Mouse (Mus musculus) megakaryocyte, adult 5-6 weeks (primary cell): ENCODE measurements around the gene Gdf5. TPM values are rescaled to one million over a fixed set of nuclear protein-coding genes. Genes with fewer than 3 reads are reported as not detected.
"Not testable (repeated sequence)": the region's sequence is repeated elsewhere in the genome, so short reads cannot be mapped to it uniquely, and the experiment has no call there.

Source experiments
- ATAC-seq: 2 replicates; pipeline ENCODE4 v1.8.0; 2016; ENCODE audit warnings: mild to moderate bottlenecking, inconsistent platforms; ENCODE audit not compliant: poor library complexity, severe bottlenecking
- total RNA-seq, 2 experiments: library from RNA; stranded (forward) in 1 of 2; stranded (reverse) in 1 of 2; fragments of 153-499, 151-499 nt in 1 of 2; fragments of 221-1000, 200-1000 nt in 1 of 2; gene quantifications; 2 replicates each; pipeline versions ENCODE4 v1.2.3 to v1.2.4; 2015 to 2017

The Gdf5 gene
- total RNA-seq, 2 experiments from 2014 or later: not detected

DNA sequence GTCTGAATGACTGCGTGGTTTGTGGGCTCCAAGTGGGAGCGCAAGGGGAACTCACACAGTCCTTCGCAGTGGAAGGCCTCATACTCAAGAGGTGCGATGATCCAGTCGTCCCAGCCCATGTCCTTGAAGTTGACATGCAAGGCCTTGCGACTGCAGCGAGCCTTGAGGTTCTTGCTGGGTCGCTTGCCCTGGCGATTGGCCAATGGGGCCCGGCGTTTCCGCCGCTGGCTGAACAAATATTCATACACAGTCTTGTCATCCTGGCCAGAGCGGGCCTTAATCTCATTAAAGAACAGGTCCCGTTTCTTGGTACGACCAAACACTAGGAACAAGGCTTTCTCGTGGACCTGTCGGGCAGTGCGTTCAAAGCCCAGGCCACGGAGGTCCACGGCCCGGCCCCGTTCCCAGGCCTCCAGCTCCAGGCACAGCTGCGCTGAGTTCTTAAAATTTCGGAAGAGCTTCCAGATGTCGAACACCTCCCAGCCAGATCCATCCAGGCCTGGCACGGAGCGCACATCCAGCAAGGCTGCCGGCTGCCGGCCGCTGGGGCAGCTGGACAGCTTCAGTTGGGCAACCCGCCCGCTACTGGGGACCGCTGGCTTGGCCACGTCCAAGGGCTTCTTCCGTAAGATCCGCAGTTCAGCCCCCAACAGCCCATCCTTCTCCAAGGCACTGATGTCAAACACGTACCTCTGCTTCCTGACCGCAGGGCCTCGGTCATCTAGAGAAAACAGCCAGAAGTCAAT, 3.3 kb downstream of the Gdf5 start:
- ATAC-seq: no peak

- ATAC-seq: no peak
These were observed 4.5 kb downstream of the Gdf5 start, which contains the start of gene Gm15557 for GRCm38 (mm10) chr2:155940681-155941080. Gene Gm15557, plus strand, starts transcription at chr2:155940728.

DNA sequence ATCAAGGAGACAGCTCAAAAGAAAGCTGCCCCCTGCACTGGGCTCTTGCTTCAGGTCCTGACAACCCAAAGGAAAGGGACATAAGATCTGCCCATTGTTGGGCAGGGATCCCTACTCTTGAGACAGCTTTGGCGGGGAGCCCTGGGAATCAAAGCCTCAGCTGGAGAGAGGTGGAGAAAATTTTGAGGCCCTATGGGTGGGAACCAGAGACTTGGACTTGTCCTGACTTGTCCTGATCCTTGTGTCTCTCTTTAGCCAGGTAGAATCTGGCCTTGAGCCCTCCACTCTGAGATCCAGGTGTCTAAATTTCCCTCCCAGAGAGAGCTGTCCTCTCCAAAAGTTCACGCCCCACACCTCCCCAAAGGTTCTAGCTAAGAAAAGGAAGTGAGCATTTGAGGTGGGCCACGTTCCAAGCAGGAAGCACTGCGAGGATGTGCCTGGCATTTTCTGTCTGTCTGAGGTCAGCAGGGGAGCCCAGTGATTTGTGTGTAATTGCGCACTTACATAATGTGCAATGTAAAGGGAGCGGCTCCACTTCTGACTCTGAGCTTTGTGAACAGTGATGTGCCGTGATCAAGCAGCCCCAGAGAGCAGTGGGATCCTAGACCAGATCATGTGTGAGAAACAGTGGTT, 5.2 kb downstream of the Gdf5 start:
- 0 out of 2 replicates have a peak, but pooled peaks have one; percentile 24 for ATAC-seq

DNA sequence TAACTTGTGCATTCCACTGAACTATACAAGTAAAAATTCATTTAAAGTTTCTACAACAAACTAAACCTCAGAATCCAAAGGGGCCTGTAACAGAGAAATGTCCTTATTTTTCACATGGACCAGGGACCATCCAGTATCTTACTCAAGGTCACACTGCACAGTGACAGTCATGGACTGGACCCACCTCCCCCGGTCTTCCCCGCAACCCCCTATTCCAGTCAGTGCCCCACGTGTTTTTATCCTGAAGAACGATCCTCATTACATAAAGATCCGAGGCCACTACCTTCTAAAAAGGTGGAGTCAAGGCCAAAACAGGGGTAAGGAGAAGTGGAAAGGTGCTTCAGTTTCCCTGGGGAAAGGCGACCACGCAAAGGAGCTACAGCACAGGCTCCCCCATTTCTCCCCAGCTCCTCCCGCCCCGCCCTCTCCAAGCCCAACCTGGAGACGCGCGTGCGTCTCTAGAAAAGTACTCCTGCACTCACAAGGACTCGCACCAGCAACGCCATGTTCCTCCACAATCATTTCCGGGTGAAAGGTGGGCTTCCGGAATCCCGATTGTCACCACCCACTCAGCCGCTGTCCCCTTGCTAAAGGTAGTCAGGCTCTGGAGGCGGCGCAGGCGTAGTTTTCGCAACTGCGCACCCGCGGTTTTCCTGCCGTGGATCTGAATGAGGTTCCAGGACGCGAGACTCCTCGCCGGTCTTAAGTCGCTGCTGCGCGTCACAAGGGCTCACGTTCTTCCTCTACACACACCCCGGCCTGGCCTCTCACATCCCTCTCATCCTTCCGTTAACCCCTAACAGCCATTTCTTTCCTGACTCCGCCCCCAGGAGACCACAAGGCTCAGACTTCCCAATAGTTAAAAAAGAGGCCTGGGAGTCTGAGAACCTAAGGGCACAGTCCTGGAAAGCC, 15.4 kb downstream of the Gdf5 start, which contains the start of gene Uqcc1:
TSS of gene Uqcc1 (minus strand) at position 780 of the 912 bp plus-strand sequence.
- peak; percentile 98 for ATAC-seq

DNA sequence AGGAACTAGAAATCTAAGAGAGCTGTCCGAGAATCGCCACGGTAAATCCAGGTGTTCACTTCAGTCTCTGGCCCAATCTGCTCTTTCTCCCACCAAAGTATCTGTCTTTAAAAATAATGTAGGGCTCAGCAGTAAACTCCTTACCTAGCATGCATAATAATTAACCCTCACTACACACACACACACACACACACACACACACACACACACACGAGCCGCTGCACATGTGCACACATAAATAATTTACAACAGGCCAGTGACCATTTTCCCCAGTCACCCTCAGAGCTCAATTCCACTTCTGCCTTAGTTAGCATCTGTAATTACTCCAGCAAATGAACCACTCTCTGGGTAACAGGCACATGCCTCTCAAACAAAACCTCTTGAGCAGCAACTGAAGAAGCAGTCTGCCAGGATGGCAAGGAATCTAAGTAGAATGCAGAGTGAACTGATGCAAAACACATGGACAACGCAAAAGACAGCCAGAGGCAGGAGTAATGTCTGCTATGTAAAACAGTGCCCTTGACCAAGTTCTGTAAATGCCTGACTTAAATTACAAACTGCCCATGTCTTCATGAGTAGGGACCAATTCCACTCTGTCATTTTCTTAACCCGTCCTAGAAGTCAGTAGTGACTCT, 16.3 kb downstream of the Gdf5 start:
- no peak for ATAC-seq

DNA sequence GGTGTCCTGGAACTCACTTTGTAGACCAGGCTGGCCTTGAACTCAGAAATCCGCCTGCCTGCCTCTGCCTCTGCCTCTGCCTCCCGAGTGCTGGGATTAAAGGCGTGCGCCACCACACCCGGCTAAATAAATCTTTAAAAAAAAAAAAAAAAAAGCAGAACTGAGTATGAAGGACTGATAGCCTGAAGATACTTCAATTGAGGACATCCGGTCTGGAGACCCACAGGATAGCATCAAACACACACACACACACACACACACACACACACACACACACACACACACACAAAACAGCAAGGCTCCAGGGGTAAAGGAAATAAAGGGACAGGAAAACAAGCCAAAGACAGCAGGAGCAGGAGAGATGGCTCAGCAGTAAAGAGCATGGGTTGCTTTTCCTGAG, 20.0 kb downstream of the Gdf5 start:
- ATAC-seq: not testable (repeated sequence)

DNA sequence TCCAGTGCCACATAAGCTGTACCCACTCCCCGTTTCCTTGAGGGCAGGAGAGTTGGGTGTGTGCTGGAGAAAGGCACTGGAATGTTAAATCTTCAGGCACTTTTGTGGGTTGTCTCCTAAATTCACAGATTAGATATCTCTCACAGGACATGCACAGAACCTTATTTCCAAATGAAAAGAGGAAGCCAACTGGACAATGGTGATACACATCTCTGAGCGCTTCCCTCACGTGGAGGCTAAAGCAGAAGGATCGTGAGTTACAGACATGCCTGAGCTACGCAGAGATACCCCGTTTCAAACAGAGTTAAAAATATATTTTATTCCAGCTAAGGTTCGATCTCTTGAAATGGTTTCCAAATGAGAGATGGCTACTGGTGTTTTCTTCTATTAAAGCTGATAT, 22.0 kb downstream of the Gdf5 start:
- ATAC-seq: peak; percentile 33; the same call in 1 of the 2 replicates

- no peak for ATAC-seq
These were observed 30.5 kb downstream of the Gdf5 start for GRCm38 (mm10) chr2:155914684-155915083.

- ATAC-seq: no peak
These were observed 41.5 kb downstream of the Gdf5 start for GRCm38 (mm10) chr2:155903632-155904008.

DNA sequence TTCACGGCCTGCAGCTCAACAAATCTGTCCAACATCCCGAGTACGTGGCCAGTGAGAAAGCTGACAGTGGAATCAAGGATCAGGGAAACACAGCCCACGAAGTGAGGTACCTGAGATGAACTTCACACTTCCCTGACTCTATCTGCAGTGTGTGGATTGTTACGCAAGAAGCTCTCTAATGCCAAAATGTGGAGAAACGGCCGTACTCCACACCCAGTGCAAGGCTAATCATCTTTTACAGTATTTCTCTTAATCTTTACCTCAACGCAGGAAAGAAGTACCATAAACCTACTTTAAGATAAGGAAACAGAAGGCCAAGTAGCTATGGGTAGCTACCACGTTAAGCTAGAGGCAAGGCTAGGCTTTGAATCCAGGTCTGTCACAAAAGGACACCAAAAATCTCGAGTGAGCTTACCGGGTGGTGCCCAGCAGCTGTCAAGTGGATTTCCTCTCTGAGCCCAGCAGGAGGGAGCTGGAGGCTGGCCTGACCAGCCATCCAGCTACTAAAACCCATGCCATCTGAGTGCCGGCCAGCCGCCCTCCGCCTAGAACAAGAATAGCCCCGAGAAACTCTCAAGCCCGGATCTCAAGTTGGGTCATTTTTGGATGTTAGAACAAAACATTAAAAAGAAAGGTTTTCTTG, 42.1 kb downstream of the Gdf5 start:
- ATAC-seq: no peak

DNA sequence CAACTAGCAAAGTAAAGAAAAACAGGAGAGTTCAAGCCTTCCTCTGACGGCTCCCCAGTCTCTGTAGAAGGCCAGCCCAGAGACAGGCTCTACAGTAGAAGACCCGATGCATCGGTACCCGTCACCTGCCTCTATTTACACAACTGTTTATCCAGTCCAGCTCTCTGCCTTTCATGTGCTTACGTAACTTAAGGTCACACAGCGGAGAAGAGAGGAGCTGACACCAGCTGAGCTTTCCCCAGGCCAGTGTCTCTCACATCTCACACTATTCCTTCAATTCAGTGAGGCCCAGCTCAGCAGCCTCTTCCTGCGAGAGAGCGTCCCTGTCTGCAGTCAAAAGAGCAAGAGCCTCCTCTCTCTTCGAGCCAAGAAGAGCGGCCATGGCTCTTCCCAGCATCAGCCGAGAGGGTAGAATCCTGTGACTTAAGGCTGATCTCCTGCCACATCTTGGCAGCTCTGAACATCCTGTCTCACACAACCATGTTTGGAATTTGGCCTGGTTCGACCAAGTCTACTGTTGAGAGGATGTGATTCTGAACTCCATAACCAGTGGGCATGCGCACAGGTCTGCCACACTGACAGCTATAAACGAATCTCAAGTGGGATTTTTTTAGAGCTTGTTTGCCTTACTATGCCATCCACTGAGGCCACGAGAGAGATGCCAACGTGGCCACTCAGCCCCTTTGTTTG, 50.0 kb downstream of the Gdf5 start:
- ATAC-seq: no peak

GRCm38 (mm10) chr2:155894307-155895045, 50.7 kb downstream of the Gdf5 start:
- no peak for ATAC-seq

Other genes with a start within 250 kb of the Gdf5 start
- gene Edem2, start 215.9 kb downstream of the Gdf5 start, total RNA-seq (2015): 23.4 and 25.9 TPM in 2 replicates
- gene Edem2, start 215.9 kb downstream of the Gdf5 start, total RNA-seq (2017): 34.8 and 34.9 TPM in 2 replicates
- not detected in 2 replicates for gene Gm17581, start 209.5 kb downstream of the Gdf5 start, total RNA-seq (2015)
- gene Gm17581, start 209.5 kb downstream of the Gdf5 start, total RNA-seq (2017): not detected in 2 replicates
- 0.83 TPM in 1 of 2 replicates, not detected in the other for gene Procr, start 194.2 kb downstream of the Gdf5 start, total RNA-seq (2015)
- not detected in 2 replicates for gene Procr, start 194.2 kb downstream of the Gdf5 start, total RNA-seq (2017)
- gene Mmp24, start 170.0 kb downstream of the Gdf5 start, total RNA-seq (2015): not detected in 2 replicates
- 0.07 and 0.65 TPM in 2 replicates for gene Mmp24, start 170.0 kb downstream of the Gdf5 start, total RNA-seq (2017)
- 14.4 and 17.5 TPM in 2 replicates for gene BC029722, start 125.9 kb downstream of the Gdf5 start, total RNA-seq (2015)
- gene BC029722, start 125.9 kb downstream of the Gdf5 start, total RNA-seq (2017): 12.5 and 14.9 TPM in 2 replicates
- gene Eif6, start 118.4 kb downstream of the Gdf5 start, total RNA-seq (2015): 154 and 164 TPM in 2 replicates
- 31.6 and 60.8 TPM in 2 replicates for gene Eif6, start 118.4 kb downstream of the Gdf5 start, total RNA-seq (2017)
- not detected in 2 replicates for gene Fam83c, start 110.5 kb downstream of the Gdf5 start, total RNA-seq (2015)
- not detected in 2 replicates for gene Fam83c, start 110.5 kb downstream of the Gdf5 start, total RNA-seq (2017)
- gene Uqcc1, start 15.1 kb downstream of the Gdf5 start, total RNA-seq (2015): 17.4 and 28.7 TPM in 2 replicates
- gene Uqcc1, start 15.1 kb downstream of the Gdf5 start, total RNA-seq (2017): 38.4 and 49.2 TPM in 2 replicates
- not detected in 2 replicates for gene Gm15557, start 4.6 kb downstream of the Gdf5 start, total RNA-seq (2015)
- gene Gm15557, start 4.6 kb downstream of the Gdf5 start, total RNA-seq (2017): not detected in 2 replicates
- gene Cep250, start 11.1 kb upstream of the Gdf5 start, total RNA-seq (2015): 8.9 and 14.5 TPM in 2 replicates
- gene Cep250, start 11.1 kb upstream of the Gdf5 start, total RNA-seq (2017): 37.9 and 38.1 TPM in 2 replicates
- gene 6430550D23Rik, start 62.6 kb upstream of the Gdf5 start, total RNA-seq (2015): 0.20 and 0.57 TPM in 2 replicates
- 0.11 and 0.81 TPM in 2 replicates for gene 6430550D23Rik, start 62.6 kb upstream of the Gdf5 start, total RNA-seq (2017)
- gene Ergic3, start 62.7 kb upstream of the Gdf5 start, total RNA-seq (2015): 175 and 193 TPM in 2 replicates
- gene Ergic3, start 62.7 kb upstream of the Gdf5 start, total RNA-seq (2017): 35.9 and 54.6 TPM in 2 replicates
- not detected in 2 replicates for gene Fer1l4, start 107.6 kb upstream of the Gdf5 start, total RNA-seq (2015)
- not detected in 2 replicates for gene Fer1l4, start 107.6 kb upstream of the Gdf5 start, total RNA-seq (2017)
- 0.30 and 0.31 TPM in 2 replicates for gene Spag4, start 119.8 kb upstream of the Gdf5 start, total RNA-seq (2015)
- gene Spag4, start 119.8 kb upstream of the Gdf5 start, total RNA-seq (2017): 0.07 and 2.1 TPM in 2 replicates
- 56.5 and 58.3 TPM in 2 replicates for gene Cpne1, start 166.6 kb upstream of the Gdf5 start, total RNA-seq (2015)
- 30.2 and 31.1 TPM in 2 replicates for gene Cpne1, start 166.6 kb upstream of the Gdf5 start, total RNA-seq (2017)
- gene Rbm12, start 166.6 kb upstream of the Gdf5 start, total RNA-seq (2015): 23.9 and 34.5 TPM in 2 replicates
- 31.8 and 39.9 TPM in 2 replicates for gene Rbm12, start 166.6 kb upstream of the Gdf5 start, total RNA-seq (2017)
- gene Gm28036, start 181.7 kb upstream of the Gdf5 start, total RNA-seq (2015): 0.38 and 6.3 TPM in 2 replicates
- 25.2 and 25.8 TPM in 2 replicates for gene Gm28036, start 181.7 kb upstream of the Gdf5 start, total RNA-seq (2017)
- 53.8 and 63.6 TPM in 2 replicates for gene Romo1, start 198.7 kb upstream of the Gdf5 start, total RNA-seq (2015)
- 10.0 and 11.0 TPM in 2 replicates for gene Romo1, start 198.7 kb upstream of the Gdf5 start, total RNA-seq (2017)
- gene Nfs1, start 198.8 kb upstream of the Gdf5 start, total RNA-seq (2015): 32.8 and 37.4 TPM in 2 replicates
- 21.3 and 22.0 TPM in 2 replicates for gene Nfs1, start 198.8 kb upstream of the Gdf5 start, total RNA-seq (2017)
- 443 and 462 TPM in 2 replicates for gene Rbm39, start 234.9 kb upstream of the Gdf5 start, total RNA-seq (2015)
- 508 and 552 TPM in 2 replicates for gene Rbm39, start 234.9 kb upstream of the Gdf5 start, total RNA-seq (2017)